Mouse (Mus musculus): ENCODE data around the gene Myoz1. TPM values are rescaled to one million over a fixed set of nuclear protein-coding genes. Genes with fewer than 3 reads are reported as not detected.

Myoz1 gene
- polyA plus RNA-seq, 1 experiment from 2014 or later = 0.86 TPM

Small RNA genes within 50 kb of the gene (microRNA-seq; reads per million reads assigned to microRNA genes)
- not detected for gene Mir6946

Other genes with a start within 250 kb of the Myoz1 start
- gene Cfap70, start 204.3 kb downstream of the Myoz1 start, polyA plus RNA-seq (2016; fragmentation: Nextera tagmentation; extraction: Ambion mirVana) = 0.29 and 0.90 TPM in 2 replicates
- 21.2 and 23.3 TPM in 2 replicates for gene Anxa7, start 176.4 kb downstream of the Myoz1 start, polyA plus RNA-seq (2016; fragmentation: Nextera tagmentation; extraction: Ambion mirVana)
- gene Mss51, start 159.6 kb downstream of the Myoz1 start, polyA plus RNA-seq (2016; fragmentation: Nextera tagmentation; extraction: Ambion mirVana) = 0.83 and 1.3 TPM in 2 replicates
- gene Ppp3cb, start 110.0 kb downstream of the Myoz1 start, polyA plus RNA-seq (2016; fragmentation: Nextera tagmentation; extraction: Ambion mirVana) = 35.7 and 43.2 TPM in 2 replicates
- 13.5 and 16.6 TPM in 2 replicates for gene Usp54, start 15.5 kb downstream of the Myoz1 start, polyA plus RNA-seq (2016; fragmentation: Nextera tagmentation; extraction: Ambion mirVana)
- 0.51 and 1.9 TPM in 2 replicates for gene Synpo2l, start 11.8 kb upstream of the Myoz1 start, polyA plus RNA-seq (2016; fragmentation: Nextera tagmentation; extraction: Ambion mirVana)
- 113 and 122 TPM in 2 replicates for gene Sec24c, start 17.8 kb upstream of the Myoz1 start, polyA plus RNA-seq (2016; fragmentation: Nextera tagmentation; extraction: Ambion mirVana)
- 18.2 and 20.4 TPM in 2 replicates for gene Fut11, start 38.4 kb upstream of the Myoz1 start, polyA plus RNA-seq (2016; fragmentation: Nextera tagmentation; extraction: Ambion mirVana)
- gene Chchd1, start 46.5 kb upstream of the Myoz1 start, polyA plus RNA-seq (2016; fragmentation: Nextera tagmentation; extraction: Ambion mirVana) = 238 and 280 TPM in 2 replicates
- gene Zswim8, start 51.0 kb upstream of the Myoz1 start, polyA plus RNA-seq (2016; fragmentation: Nextera tagmentation; extraction: Ambion mirVana) = 32.5 and 39.3 TPM in 2 replicates
- 27.9 and 29.2 TPM in 2 replicates for gene Ndst2, start 78.0 kb upstream of the Myoz1 start, polyA plus RNA-seq (2016; fragmentation: Nextera tagmentation; extraction: Ambion mirVana)
- gene Camk2g, start 137.5 kb upstream of the Myoz1 start, polyA plus RNA-seq (2016; fragmentation: Nextera tagmentation; extraction: Ambion mirVana) = 43.3 and 57.6 TPM in 2 replicates
- 0.54 and 0.55 TPM in 2 replicates for gene Plau, start 180.1 kb upstream of the Myoz1 start, polyA plus RNA-seq (2016; fragmentation: Nextera tagmentation; extraction: Ambion mirVana)